Mouse (Mus musculus) frontal cortex, adult (tissue): ENCODE data around the gene Dpp9.

Source experiments
- ATAC-seq: cut with Nextera tagmentation; 2 replicates; pipeline ENCODE4 v1.9.2; 2017; ENCODE audit warnings: mild to moderate bottlenecking, moderate library complexity, mixed read lengths; ENCODE audit not compliant: low TSS enrichment

The Dpp9 gene

DNA sequence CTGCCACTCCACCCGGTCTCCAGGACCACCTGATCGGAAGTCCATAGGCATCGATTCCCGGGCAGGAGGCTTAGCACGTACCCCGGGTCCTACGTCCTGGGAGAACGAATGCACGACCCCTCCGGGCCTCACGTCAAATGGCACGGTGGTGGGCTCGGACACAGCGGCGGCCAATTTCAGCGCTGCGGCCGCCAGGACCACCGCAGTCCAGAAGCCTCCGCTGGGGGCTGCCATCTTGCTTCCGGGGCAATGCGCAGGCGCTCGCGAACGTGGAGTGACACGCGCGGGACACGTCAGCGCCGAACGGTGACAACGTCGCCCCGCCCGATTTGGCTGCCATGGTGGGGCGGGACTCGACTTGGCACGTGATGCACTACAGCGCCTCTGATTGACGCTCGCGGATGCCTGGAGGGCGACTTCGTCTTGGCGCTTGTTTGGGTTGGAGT is 35.0 kb downstream of the Dpp9 start, which contains the start of gene Mydgf:
TSS of gene Mydgf (minus strand) at position 263 of the 446 bp plus-strand sequence.
- ATAC-seq, result peak; percentile 96

DNA sequence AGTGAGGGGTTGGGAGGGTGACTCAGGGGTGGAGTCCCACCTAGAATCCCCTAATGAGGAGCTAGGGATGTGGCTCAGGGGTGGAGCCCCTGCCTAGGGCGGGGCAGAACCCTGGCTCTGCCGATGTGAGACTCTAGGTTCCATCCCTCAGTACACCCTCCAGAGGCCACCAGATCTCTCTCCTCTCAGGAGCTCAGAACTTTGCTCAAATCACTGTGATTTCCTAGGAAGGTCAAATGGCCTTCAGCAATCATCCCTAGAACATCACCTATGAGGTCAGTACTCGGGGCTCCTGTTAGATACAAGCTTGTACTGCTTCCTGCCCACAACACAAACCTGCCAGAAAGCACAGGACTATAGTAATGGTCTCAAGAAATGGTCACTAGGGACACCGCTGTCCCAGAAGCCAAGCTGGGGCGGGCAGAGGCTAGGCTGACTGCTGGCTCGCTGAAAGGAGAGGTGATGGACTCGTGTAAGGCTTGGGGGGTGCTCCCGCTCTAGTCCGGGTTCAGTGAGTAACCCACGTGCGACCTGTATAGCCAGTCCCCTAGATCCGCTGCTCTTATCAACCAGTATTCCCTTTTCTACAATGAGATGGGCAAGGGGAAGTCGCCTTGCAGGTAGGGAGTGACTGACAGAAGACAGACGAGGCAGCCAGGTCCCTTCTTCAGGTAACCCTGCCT is 35.6 kb downstream of the Dpp9 start:
- ATAC-seq, result peak; percentile 10; the same call in 1 of the 2 replicates

DNA sequence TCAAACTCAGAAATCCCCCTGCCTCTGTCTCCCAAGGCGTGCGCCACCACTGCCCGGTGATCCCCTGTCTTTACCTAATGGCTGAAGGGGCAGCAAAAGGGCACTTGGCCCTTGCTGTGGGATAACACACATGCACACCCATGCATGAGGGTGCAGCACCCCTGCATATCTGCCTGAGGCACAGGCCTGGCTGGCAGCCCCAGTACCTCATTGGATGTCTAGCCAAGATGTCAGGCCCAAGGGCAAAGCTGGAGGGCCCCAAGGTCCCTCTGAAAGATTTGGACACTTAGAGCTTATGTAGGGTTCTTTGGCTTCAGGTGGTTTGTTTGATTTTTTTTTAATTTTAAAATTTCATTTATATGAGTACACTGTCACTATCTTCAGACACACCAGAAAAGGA is 43.3 kb downstream of the Dpp9 start:
- ATAC-seq, result no peak

DNA sequence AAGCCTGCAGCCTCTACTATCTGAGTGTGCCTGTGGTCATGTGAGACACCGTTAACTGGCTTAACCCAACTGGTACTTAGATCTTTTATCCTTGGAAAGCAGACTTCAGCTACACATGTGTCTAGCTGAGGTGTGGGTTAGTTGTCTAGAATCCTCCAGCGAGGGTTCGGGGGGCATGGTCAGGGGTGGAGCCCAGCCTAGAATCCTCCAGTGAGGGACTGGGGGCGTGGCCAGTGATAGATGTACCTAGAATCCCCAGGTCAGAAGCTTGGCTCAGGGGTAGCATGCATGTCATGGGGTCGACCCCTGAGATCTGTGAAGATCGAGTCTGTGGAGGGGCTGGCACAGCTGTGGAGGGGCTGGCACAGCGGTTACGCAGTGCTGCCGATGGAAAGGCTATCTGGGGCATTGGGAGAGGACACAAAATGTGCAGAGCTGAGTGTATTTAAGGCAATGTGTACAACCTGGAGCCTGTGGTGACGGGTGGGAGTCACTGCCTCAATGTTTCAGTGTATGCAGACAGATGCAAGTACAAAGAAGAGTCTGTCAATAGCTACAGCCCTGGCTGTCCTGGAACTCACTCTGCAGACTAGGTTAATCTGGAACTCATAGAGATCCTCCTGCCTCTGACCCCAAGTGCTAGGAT is 45.2 kb downstream of the Dpp9 start:
- no peak for ATAC-seq

DNA sequence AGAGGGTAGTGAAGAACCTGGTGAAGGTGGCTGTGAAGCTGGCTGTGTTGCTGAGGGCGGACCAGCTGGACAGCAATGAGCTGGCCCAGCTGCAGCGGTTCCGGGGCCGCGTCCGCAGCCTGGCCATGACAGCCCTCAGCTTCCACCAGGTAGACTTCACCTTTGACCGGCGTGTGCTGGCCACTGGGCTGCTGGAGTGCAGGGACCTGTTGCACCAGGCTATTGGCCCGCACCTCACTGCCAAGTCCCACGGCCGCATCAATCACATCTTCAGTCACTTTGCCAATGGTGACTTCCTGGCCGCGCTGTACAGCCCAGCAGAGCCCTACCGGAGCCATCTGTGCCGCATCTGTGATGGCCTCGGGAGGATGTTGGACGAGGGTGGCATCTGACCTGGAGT is 46.8 kb downstream of the Dpp9 start:
- ATAC-seq, result no peak

DNA sequence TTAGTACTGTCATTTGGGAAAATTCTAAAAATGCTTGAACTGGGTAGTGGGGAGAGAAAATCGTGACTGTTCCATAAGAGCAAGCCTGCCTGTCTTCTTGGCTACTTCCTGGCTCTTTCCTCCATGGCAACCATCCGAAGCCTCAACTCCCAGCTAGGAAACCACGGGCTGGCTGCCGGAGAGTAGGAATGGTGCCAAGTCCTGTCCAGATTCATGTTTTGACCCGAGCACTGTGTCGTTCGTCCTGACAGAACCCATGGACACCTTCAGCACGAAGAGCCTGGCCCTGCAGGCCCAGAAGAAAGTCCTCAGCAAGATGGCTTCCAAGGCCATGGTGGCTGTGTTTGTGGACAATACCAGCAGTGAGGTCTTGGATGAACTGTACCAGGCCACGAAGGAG is 47.2 kb downstream of the Dpp9 start:
- no peak for ATAC-seq

DNA sequence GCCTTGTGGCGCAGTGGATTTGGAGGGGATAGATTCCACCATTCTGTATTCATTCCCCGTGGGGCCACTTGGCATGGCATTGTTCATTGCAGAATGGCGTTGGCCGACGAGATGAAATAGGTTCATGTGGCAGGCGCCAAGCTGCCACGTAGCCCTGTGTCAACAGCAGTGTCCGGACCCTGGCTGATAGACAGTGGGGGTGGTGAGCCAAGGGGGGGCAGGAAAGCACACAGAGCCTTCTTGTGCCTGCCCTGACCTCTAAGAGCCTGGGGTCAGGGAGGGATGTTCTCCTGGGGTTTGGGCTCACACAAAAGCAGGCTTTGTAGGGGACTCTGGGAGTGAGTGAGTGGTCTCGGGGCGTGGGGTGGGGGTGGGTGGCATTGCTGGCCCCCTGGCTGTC is 48.1 kb downstream of the Dpp9 start:
- ATAC-seq, result no peak

DNA sequence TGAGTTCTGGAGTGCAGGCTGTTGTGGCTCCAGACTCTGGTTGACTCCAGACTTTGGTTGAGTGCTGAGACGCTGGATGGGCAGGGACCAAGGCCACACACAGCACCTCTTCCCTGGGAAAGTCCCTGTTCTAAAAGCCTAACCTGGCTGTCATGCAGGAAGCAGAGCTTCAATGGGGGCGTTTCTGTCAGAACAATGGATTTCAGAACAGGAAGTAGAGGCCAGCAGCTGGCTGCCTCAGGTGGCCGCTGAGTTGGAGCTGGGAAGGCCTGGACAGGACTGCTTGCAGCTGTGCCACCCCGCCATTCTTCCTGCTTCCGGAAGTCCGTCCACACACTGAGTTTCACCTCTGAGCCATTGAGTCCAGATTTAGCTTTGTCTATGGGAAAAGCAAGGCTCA is 48.9 kb downstream of the Dpp9 start:
- no peak for ATAC-seq

DNA sequence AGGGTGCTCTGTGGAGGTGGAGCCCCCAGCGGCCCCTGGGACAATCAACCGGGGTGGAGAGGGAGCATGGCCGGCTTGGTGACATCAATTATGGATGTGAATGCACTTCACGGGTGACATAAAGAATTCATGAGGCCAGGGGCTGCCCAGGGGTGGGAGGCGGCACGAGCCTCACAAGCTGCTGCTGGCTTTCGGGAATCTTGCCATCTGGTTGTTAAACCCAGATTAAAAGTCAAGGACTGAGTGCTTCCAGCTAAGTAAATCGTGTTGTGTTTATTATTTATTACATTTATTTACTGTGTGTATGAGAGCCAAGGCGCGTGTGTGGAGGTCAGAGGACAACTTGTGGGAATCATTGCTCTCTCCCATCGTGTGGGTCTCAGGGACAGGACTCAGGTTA is 53.0 kb downstream of the Dpp9 start:
- no peak for ATAC-seq

DNA sequence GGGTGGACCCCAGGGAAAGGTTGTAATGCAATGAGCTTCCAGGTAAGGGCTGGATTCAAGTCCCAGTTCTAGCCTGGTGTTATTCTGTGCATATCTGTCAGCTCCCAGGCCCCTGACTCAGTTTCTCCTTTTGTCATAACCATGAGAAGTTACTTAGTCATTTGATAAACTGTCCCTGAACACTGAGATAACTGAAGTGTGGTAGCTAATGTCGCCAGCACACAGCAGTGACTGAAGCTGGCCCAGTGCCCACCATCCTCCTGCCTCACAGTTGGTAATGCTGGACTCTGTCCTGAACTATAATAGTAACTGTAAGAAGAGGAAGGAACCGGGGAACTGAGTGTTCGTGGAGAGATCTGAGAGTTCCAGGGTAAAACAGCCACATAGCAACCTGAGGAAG is 54.2 kb downstream of the Dpp9 start:
- ATAC-seq, result no peak

DNA sequence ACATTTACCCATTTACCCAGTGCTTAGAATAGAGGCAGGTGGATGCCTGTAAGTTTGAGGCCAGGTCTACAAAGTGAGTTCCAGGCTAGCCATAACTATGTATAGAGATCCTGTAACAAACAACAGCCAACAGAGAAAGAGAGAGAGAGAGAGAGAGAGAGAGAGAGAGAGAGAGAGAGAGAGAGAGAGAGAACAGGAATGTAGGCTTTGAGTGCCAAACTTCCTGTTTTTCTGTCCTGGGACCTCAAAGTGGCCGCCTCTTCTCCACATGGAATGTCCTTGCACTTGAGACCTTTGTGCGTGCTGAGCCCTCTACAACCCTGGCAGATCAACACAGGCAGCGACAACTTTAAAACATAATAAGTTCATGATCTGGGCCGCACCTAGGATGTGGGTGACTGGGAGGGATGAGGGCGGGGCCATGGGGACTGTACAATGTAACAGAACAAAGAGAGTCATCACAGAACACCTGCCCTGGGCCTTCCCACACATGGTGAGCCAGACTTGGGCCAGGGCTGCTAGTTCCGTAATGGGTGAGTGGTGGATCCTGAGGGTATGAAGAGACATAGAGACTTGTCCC is 55.1 kb downstream of the Dpp9 start:
- no peak for ATAC-seq

DNA sequence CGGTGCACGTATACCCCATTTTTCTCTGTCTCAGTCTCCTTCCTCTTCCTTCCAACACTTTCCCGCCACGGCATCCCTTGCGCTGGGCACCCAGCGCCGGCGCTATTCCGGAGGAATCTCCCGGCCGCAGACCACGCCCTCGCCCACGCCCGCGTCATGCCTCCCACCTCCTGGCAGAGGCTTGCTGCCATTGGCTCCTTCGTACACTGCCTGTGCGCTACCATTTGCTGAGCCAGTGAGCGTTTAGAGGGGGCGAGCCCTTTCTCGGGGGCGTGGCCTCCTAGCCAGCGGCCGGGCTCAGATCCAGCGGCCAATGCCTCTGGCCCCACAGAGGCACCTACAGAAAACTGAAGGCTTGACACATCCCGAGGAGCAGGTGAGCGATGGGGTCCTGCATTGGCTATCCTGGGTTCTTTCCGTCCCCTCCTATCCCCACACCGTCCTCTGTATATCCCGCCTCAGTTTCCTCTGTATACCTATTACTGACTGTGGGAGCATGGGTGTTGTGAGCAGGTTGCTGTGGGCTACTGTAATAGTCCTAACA is 56.4 kb downstream of the Dpp9 start, which contains the start of gene Tnfaip8l1:
TSS of gene Tnfaip8l1 (plus strand) at position 247 of the 544 bp plus-strand sequence.
- peak; percentile 92 for ATAC-seq

DNA sequence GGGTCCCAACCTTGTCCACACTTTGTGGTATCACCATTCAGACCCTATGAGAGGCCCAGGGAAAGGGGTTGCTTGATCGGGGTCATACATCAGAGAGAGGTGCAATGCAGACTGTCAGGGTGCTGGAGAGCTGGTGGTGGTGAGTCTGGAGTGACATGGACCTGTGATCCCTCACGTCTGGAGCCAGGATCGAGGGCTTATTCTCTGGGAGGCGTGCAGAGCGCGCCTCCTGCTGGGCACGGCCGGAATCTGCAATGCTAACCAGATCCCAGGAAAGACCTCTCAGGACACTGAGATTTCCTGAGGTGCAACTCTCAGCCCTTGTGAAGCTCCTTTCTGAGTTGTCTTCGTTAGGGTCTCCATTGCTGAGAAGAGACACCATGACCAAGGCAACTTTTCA is 59.0 kb downstream of the Dpp9 start:
- 0 out of 2 replicates have a peak, but pooled peaks have one; percentile 31 for ATAC-seq

DNA sequence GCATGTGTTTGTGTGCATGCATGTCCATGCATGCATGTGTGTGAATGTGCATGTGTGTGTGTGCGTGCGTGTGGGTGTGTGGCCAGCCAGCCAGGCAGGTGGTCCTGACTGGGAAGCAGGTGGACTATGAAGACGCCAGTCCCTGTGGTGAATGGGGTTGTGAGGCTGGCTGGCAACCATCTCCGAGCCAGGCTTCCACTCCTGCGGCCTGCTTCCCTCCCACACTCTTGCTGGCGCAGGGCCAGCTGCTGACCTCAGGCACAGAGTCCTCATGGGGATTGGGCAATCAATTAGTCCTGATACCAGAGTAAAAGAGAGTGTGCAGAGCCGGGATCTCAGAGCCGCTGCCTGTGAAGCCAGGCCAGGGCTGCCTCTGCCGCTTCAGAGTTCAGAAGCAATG is 65.1 kb downstream of the Dpp9 start:
- ATAC-seq, result no peak

DNA sequence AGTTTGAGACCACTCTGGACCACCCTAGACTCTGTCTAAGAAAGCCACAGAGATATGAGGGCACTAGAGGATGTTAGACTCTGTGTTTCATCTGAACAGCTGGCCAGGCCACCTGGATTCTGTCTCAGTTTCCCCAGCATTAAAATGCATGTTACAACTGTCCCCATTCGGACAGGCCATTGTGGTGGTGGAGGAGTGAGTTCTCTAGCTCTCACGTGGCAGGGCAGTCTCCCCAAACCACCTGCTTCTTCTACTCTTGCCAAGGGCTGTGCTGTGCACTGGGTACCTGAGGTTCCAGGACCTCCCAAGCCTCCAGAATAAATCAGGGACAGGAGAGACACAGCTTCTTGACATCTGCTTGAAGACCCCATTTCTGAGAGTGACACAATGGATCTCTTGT is 68.8 kb downstream of the Dpp9 start:
- no peak for ATAC-seq

DNA sequence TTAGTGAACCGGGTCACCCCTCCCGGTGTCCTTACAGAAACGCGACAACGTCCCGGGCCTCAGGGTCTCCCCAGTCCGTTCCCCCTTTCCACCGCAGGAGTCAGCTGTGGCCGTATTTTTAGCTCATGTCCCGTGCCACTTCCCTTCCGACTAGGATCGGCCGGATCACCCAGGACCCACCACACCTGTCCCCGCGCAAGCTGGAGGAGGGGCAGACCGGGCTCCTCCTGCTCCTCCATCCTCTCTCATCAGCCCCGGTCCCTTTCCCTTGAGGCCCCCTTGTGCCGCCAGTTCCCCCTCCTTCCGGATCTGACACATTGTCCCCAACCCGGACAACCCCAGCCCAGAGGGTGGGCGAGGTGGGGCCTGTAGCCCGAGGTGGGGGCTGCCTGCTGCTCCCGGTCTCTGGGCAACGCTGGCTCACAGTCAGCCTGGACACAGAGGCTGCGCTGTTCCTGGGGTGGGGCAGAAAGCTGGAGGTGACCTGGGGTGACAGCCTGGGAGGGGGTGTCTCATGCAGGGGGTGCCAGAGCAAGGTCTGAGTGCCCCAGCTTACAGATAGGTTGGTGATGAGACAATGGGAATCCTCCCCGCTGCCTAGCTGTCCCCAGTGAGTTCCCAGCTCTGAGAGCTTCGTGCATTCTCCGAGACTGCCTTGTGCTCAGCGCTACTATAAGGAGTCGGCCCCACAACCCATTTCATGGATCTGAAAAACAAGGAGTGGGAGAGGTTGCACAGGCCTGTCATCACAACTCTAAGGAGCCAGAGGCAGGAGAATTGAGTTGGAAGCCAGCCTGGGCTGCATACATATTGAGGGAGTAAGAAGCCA is 69.7 kb downstream of the Dpp9 start:
- 0 out of 2 replicates have a peak, but pooled peaks have one; percentile 29 for ATAC-seq

DNA sequence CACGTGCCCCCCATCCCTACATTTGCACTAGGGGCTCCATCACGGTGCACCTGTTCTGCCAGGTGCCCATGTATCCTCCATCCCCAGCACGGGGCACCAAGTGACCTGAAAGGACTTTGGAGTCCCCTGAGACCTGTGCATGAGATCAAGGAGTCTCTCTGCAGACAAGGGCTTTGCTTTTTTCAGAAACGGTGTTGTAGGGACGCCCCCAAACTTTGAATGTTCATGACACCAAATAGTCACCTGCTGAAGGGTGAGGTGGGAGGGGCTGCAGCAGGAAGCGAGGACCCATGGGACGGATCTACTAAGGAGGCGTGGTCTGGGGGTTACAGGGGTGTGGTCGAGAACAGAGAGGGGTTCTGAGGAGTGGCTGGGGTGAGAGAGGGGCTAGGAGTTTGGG is 70.4 kb downstream of the Dpp9 start:
- ATAC-seq, result no peak

DNA sequence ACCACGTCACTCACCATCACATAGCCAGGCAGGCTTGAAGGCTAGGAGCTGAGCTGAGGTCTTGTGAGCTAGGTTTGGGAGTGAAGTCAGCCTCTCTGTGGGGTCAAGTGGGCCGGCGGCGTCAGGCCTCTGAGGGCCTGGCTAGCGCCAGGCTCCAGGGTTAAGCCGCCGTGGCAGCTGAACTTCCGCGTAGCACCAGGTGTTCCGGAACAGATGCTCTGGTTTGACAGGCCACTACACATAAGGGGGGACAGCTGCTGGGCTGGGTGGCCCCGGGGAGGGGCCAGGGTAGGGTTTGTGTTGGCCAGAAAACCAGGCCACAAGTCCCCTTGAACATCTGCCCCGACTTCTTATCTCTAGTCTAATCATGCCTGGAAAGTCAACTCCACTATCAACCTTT is 71.3 kb downstream of the Dpp9 start:
- no peak for ATAC-seq

DNA sequence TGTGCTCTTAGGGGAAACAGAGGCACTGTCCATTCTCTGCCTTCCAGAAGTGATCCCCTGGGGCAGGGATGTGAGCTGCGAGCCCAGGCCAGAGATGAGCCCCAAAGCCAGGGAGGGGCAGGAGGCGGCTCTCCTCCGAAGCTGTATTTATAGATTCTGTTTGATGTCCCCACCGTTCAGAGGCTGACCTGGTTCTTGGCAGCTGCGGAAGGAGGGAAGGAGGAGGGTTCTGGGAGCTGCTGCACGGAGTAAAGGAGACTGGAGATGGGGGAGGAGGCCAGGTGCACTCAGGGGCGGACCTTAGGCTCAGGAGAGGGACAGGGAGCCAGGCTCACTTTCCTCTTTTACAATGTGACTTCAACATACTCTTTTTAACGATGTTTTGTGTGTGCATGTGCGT is 72.6 kb downstream of the Dpp9 start:
- ATAC-seq, result no peak

DNA sequence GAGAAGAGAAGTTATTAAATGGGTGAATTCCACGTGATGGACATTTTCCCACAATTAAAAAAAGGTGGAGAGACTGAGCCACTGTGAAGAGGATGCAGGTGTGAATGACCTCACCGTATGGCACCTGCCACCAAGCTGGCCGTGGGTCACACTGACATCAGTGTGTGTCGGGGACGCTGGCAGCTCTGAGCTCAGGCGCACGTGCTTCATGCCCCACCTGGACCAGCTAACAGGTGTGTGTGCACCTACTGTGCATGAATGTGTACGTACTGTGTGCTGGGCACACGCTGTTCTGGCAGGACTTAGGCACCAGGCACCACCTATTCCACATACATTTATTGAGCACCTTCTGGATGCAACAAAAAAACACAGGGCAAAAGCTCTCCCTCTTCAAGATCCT is 74.2 kb downstream of the Dpp9 start:
- ATAC-seq, result no peak

DNA sequence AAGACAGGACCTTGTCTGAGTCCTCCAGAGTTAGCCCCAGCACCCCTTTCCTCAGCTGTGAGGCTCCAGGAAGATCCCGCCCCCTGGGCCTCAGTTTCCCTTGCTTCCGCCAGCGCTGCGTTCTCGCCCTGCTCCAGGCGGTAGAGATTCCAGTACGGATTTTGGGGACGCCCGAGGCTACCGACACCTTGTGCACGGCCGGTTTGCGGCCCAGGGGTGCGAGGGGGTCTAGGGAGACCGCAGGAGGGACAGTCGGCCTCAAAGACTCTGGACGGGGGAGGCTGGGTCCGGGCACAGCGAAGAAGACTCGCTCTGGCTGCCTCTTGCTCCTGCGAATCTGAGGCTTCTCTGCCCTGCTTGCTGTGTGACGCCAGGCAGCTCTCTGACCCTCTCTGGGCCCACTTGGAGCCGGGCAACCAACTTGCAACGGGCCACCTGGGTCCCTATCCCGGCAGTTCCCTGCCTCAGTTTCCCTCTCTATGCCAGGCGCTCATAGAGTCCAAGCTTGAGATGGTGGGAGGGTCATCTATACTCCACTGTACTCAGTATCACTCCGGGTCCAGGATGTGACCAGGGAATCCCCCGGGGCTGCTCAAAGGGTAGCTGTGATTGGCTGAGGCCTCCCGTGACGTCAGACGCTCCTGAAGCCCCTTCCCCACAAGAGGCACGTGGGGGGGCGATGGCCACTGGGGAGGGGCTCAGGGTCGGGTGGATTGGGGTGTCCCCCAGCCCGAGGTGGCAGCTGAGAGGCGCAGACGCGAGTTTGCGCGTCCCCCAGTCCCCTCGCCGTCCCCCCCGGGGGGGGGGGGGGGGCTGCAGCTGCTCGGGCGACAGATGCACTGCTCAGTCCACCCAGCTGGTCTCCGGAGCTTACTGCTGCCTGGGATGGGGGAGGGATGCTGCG is 76.8 kb downstream of the Dpp9 start:
- no peak for ATAC-seq
